17 mouse cellular contexts compared by ENCODE assay signal in genomic region chr16:93983576-93983975, GRCm38 (mm10). TPM values are rescaled to one million over a fixed set of nuclear protein-coding genes. Genes with fewer than 3 reads are reported as not detected.
A peak's percentile ranks its signal among the peaks of the same experiment; 100 is the strongest.
DNase-seq lines count a peak whose midpoint lies in the region; ATAC-seq and TF ChIP-seq lines count a peak whose summit lies in the region.
"Had no signal": no experiment of that assay in that cellular context is flagged by ENCODE, and none has a peak within 500 bp of the region (broad histone marks: within the 10 kb centered on the region; RNA-seq: fewer than 3 reads in every experiment).

No protein-coding gene starts in this region.

- TF ChIP-seq CTCF in heart, adult 2 months (IDR thresholded peaks at IDR 0.05): no peak

- H3K79me2 ChIP-seq in heart, adult 2 months (replicated peaks; ENCODE audit: control insufficient read depth, insufficient read depth, low read length): no peaks in the 10 kb centered on the region

- no peak overlapping the region for H3K9ac ChIP-seq in heart, adult 2 months (ENCODE audit: low read depth, low read length)
- no peak overlapping the region for H3K9ac ChIP-seq in limb, embryonic 15.5 days
- no peak overlapping the region for H3K9ac ChIP-seq in forebrain, embryonic 12.5 days
- H3K9ac ChIP-seq: kidney, embryonic 15.5 days; neural tube, embryonic 13.5 days had no signal

- H3K9me3 ChIP-seq in limb, embryonic 15.5 days: no peaks in the 10 kb centered on the region
- no peaks in the 10 kb centered on the region for H3K9me3 ChIP-seq in forebrain, embryonic 12.5 days
- H3K9me3 ChIP-seq: kidney, embryonic 15.5 days; neural tube, embryonic 13.5 days had no signal

- no peak overlapping the region for H3K4me3 ChIP-seq in heart, adult 2 months
- no peak overlapping the region for H3K4me3 ChIP-seq in limb, embryonic 15.5 days
- H3K4me3 ChIP-seq in forebrain, embryonic 12.5 days (replicated peaks): no peak overlapping the region
- H3K4me3 ChIP-seq: kidney, embryonic 15.5 days; neural tube, embryonic 13.5 days had no signal

- no peak overlapping the region for H3K4me2 ChIP-seq in limb, embryonic 15.5 days
- no peak overlapping the region for H3K4me2 ChIP-seq in forebrain, embryonic 12.5 days
- H3K4me2 ChIP-seq: kidney, embryonic 15.5 days; liver, embryonic 11.5 days; neural tube, embryonic 13.5 days had no signal

- no peak for TF ChIP-seq EP300 in heart, adult 2 months (IDR thresholded peaks at IDR 0.05; ENCODE audit: insufficient read depth, low read depth, low read length)

- no peaks in the 10 kb centered on the region for H3K4me1 ChIP-seq in heart, adult 2 months (ENCODE audit: control insufficient read depth, insufficient read depth, low read length)
- peaks cover 2% of the 10 kb centered on the region; the same call in 1 of the 2 replicates for H3K4me1 ChIP-seq in limb, embryonic 15.5 days
- no peaks in the 10 kb centered on the region for H3K4me1 ChIP-seq in forebrain, embryonic 12.5 days
- H3K4me1 ChIP-seq: neural tube, embryonic 13.5 days had no signal

- no peak for TF ChIP-seq POLR2A in heart, adult 2 months (IDR thresholded peaks at IDR 0.05; ENCODE audit: insufficient read depth, low read depth, low read length)

- DNase-seq in heart, postnatal 4 days: peak; percentile 42
- no peak for DNase-seq in heart, adult 2 months
- DNase-seq in brain, adult 2 months (ENCODE audit: low read depth, low spot score): peak; percentile 64
- peak; percentile 49 to 76 for DNase-seq in layer of hippocampus, adult 8-10 months (ENCODE audit: low spot score in 2 of 2)
- DNase-seq in adipocyte (ENCODE audit: low spot score): no peak
- DNase-seq: adrenal gland, postnatal 14 days; cerebellum, adult 2 months had no signal

- ATAC-seq in limb, embryonic 15.5 days (ENCODE audit: insufficient number of reproducible peaks, low FRiP score, low TSS enrichment, low read depth): no peak
- ATAC-seq in forebrain, embryonic 12.5 days (ENCODE audit: low FRiP score): no peak
- ATAC-seq in megakaryocyte, adult 5-6 weeks (ENCODE audit: poor library complexity, severe bottlenecking): no peak
- ATAC-seq: Patski had no signal

- H3K27me3 ChIP-seq in heart, adult 2 months (ENCODE audit: control insufficient read depth, insufficient read depth, low read length): no peaks in the 10 kb centered on the region
- no peaks in the 10 kb centered on the region for H3K27me3 ChIP-seq in limb, embryonic 15.5 days
- no peaks in the 10 kb centered on the region for H3K27me3 ChIP-seq in forebrain, embryonic 12.5 days
- H3K27me3 ChIP-seq: neural tube, embryonic 13.5 days had no signal

- H3K36me3 ChIP-seq in heart, adult 2 months (ENCODE audit: control insufficient read depth, insufficient read depth, low read length): no peaks in the 10 kb centered on the region
- no peaks in the 10 kb centered on the region for H3K36me3 ChIP-seq in limb, embryonic 15.5 days
- no peaks in the 10 kb centered on the region for H3K36me3 ChIP-seq in forebrain, embryonic 12.5 days (replicated peaks)
- H3K36me3 ChIP-seq: kidney, embryonic 15.5 days; neural tube, embryonic 13.5 days had no signal

- 68% methylated on average over 9 of the region's 9 CpGs for WGBS in heart, adult 2 months
- 47% methylated on average over 9 of the region's 9 CpGs for WGBS in limb, embryonic 15.5 days
- WGBS in forebrain, embryonic 12.5 days: 84% methylated on average over 9 of the region's 9 CpGs

- H3K27ac ChIP-seq in heart, adult 2 months: no peak overlapping the region
- H3K27ac ChIP-seq in limb, embryonic 15.5 days: 0 out of 2 replicates have a peak overlapping the region, but pooled peaks have one; percentile 11
- H3K27ac ChIP-seq in forebrain, embryonic 12.5 days: no peak overlapping the region
- H3K27ac ChIP-seq: kidney, embryonic 15.5 days; neural tube, embryonic 13.5 days had no signal

- intact Hi-C loops in heart, adult 2 months (cut with DNase I): no loop called here

RNA-seq across cellular contexts. Expression of gene Cldn14, which starts 25.1 kb away (rescaled TPM):
- not detected for total RNA-seq in heart, postnatal 4 days (2021)
- not detected for total RNA-seq in heart, adult 2 months (2021)
- not detected in 2 replicates for polyA plus RNA-seq in heart, adult 2 months (2012; rRNA removed)
- total RNA-seq in layer of hippocampus, adult 8-10 months (2022): 1 to 10 TPM in 3 of 4 experiments, under 1 TPM in 1; 0.72 to 1.4 (median 1.3) TPM
- polyA plus RNA-seq in limb, embryonic 15.5 days (2015; fragmentation: Nextera tagmentation; extraction: Ambion mirVana): not detected in 2 replicates
- polyA plus RNA-seq in forebrain, embryonic 12.5 days (2016; fragmentation: Nextera tagmentation; extraction: Ambion mirVana): not detected in 2 replicates
- total RNA-seq in megakaryocyte, adult 5-6 weeks (2015): not detected in 2 replicates
- total RNA-seq in megakaryocyte, adult 5-6 weeks (2017): not detected in 2 replicates
- total RNA-seq: hematopoietic stem cell, adult 5-6 weeks; megakaryocyte-erythroid progenitor cell, adult 5-6 weeks had no signal
- polyA plus RNA-seq: C2C12, Patski had no signal

Comparison
In these comparisons a context has a peak if more than half of its experiments do, and no peak if none do; other contexts are left out.
1. DNase-seq: peak in heart, postnatal 4 days (single experiment), brain, adult 2 months (single experiment) and layer of hippocampus, adult 8-10 months (2 of 2); none in heart, adult 2 months (0 of 2) and adipocyte (single experiment).